Mouse (Mus musculus) neural tube, embryonic 11.5 days (tissue): ENCODE measurements at regions not wholly inside any gene's neighbourhood (a gene's known extent, or its start where the extent isn't known, plus 50 kb on each side); places are given as distances from the start of the nearest gene placed in this dataset.
A peak's percentile ranks its signal among the peaks of the same experiment; 100 is the strongest.
"Not testable (repeated sequence)": the region's sequence is repeated elsewhere in the genome, so short reads cannot be mapped to it uniquely, and the experiment has no call there.

Experiments
- ATAC-seq: fragments of 200-750 bp; cut with Nextera tagmentation; 2 replicates; pipeline ENCODE4 v1.8.0; 2017; ENCODE audit warnings: moderate number of reproducible peaks, mild to moderate bottlenecking, moderate TSS enrichment, moderate library complexity; ENCODE audit not compliant: insufficient read depth, low FRiP score, low TSS enrichment
- DNase-seq: peaks from one replicate; pipeline ENCODE4 v3.0.0-alpha.2; 2015; ENCODE audit warnings: low spot score
- H3K27ac ChIP-seq: fragments of 300-500 bp; sonication (generic); 2 replicates; pipeline ENCODE4 v1.5.1; 2014; ENCODE audit warnings: low read depth, mild to moderate bottlenecking, low read length
- H3K27me3 ChIP-seq: fragments of 300-500 bp; sonication (generic); 2 replicates; pipeline ENCODE4 v1.6.1; 2014; ENCODE audit warnings: mild to moderate bottlenecking, low read length, mixed read lengths; ENCODE audit not compliant: control insufficient read depth, insufficient read depth
- H3K36me3 ChIP-seq: fragments of 300-500 bp; sonication (generic); 2 replicates; pipeline ENCODE4 v1.6.1; 2014; ENCODE audit warnings: mild to moderate bottlenecking, low read length, moderate library complexity, mixed read lengths; ENCODE audit not compliant: control insufficient read depth, insufficient read depth
- H3K4me1 ChIP-seq: fragments of 300-500 bp; sonication (generic); 2 replicates; pipeline ENCODE4 v1.6.1; 2014; ENCODE audit warnings: low read length, mixed read lengths; ENCODE audit not compliant: control insufficient read depth, insufficient read depth
- H3K4me2 ChIP-seq: fragments of 300-500 bp; sonication (generic); 2 replicates; pipeline ENCODE4 v1.6.1; 2014; ENCODE audit warnings: low read depth, mild to moderate bottlenecking, moderate library complexity
- H3K4me3 ChIP-seq: fragments of 300-500 bp; sonication (generic); 2 replicates; pipeline ENCODE4 v1.5.1; 2014; ENCODE audit warnings: low read depth, low read length
- H3K9ac ChIP-seq: fragments of 300-500 bp; sonication (generic); 2 replicates; pipeline ENCODE4 v1.6.1; 2014; ENCODE audit warnings: mild to moderate bottlenecking, low read length
- H3K9me3 ChIP-seq: fragments of 300-500 bp; sonication (generic); 2 replicates; pipeline ENCODE4 v1.6.1; 2016; ENCODE audit warnings: low read length; ENCODE audit not compliant: control insufficient read depth
- WGBS: fragments of 180-500 bp; shearing (Covaris S2); extraction: QIAGEN DNeasy Blood & Tissue Kit; methylation state at CpG from one replicate; pipeline ENCODE4 v1.1.7; 2014; 5-methylcytosine and 5-hydroxymethylcytosine counted together

DNA sequence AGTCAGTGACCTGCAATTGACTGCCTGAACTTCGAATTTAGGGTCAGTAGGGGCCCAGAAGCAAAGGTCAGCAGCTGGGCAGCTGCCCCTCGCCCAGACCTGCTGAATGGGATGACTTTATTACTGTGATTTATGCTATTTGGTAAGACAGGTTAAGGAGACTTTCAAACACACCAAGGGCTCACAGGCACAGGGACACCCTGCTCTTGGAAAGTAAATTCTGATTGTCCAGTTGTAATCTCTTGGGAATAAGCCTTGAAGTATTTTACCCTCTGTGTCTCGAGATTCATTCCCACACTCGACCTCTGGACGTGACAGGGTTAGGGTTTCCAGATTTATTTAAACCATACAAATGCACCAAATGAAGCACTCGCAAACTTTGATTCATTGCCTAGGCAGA lies 672.4 kb upstream of the Nr2f1 start:
- 3% methylated on average over 6 of the region's 6 CpGs for WGBS
- DNase-seq, result peak; percentile 15
- H3K4me1 ChIP-seq, result peaks cover 12% of the 10 kb centered on the region
- no peak overlapping the region for H3K4me2 ChIP-seq
- no peak overlapping the region for H3K4me3 ChIP-seq
- peak overlapping the region; percentile 9; the same call in 1 of the 2 replicates for H3K27ac ChIP-seq
- no peaks in the 10 kb centered on the region for H3K27me3 ChIP-seq
- peak; percentile 60 for ATAC-seq
- no peak overlapping the region for H3K9ac ChIP-seq
- H3K9me3 ChIP-seq, result no peaks in the 10 kb centered on the region
- no peaks in the 10 kb centered on the region for H3K36me3 ChIP-seq

GRCm38 (mm10) chr13:78871254-78871653 lies 671.7 kb upstream of the Nr2f1 start:
- DNase-seq (peak; percentile 20), ATAC-seq (peak; percentile 45)
- Histone ChIP-seq H3K4me1 (peaks cover 12% of the 10 kb centered on the region), H3K27me3 (no peaks in the 10 kb centered on the region), H3K4me2 (no peak overlapping the region), H3K36me3 (no peaks in the 10 kb centered on the region), H3K4me3 (no peak overlapping the region), H3K9ac (no peak overlapping the region), H3K27ac (no peak overlapping the region), H3K9me3 (no peaks in the 10 kb centered on the region)
- 5% methylated on average over 2 of the region's 2 CpGs for WGBS

DNA sequence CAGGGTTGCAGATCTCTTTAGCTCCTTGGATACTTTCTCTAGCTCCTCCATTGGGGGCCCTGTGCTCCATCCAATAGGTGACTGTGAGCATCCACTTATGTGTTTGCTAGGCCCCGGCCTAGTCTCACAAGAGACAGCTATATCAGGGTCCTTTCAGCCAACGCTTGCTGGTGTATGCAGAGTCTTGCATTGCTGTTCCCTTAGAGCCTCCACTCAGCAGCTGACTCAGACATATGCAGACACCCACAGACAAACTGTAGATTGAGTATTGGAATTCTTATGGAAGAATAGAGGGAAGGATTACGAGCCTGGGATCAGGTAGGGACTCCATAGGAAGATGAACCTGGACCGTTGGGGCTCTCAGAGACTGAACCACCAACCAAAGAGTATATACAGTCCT lies 624.8 kb upstream of the Nr2f1 start:
- H3K4me1 ChIP-seq, ATAC-seq, H3K36me3 ChIP-seq, H3K27me3 ChIP-seq, H3K9me3 ChIP-seq, DNase-seq, H3K9ac ChIP-seq, H3K4me2 ChIP-seq, H3K4me3 ChIP-seq, H3K27ac ChIP-seq: not testable (repeated sequence)
- 87% methylated on average over 4 of the region's 4 CpGs for WGBS

DNA sequence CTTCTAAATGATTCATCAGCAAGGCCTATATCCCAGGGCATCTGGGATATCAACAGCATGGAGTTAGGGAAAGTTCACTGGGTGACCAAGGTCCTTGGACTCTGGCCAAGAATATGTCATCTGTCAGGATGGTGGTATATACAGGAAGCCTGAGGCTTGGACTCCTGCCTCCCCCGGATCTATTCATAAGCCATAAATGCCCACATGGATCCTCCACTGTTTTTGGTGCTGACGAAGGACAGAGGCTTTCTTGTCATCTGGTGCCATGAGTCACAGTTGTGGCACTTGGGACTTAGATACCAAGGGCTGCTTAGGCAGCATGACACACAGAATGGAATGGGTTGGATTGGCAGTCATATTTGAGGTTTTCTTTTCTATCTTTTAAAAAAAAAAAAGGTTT lies 610.1 kb upstream of the Nr2f1 start:
- no peaks in the 10 kb centered on the region for H3K27me3 ChIP-seq
- H3K9ac ChIP-seq, result no peak overlapping the region
- 67% methylated on average over 2 of the region's 2 CpGs for WGBS
- no peak overlapping the region for H3K4me3 ChIP-seq
- H3K9me3 ChIP-seq, result no peaks in the 10 kb centered on the region
- no peaks in the 10 kb centered on the region for H3K36me3 ChIP-seq
- DNase-seq, result peak; percentile 15
- no peak overlapping the region for H3K27ac ChIP-seq
- no peaks in the 10 kb centered on the region for H3K4me1 ChIP-seq
- ATAC-seq, result no peak
- H3K4me2 ChIP-seq, result no peak overlapping the region

DNA sequence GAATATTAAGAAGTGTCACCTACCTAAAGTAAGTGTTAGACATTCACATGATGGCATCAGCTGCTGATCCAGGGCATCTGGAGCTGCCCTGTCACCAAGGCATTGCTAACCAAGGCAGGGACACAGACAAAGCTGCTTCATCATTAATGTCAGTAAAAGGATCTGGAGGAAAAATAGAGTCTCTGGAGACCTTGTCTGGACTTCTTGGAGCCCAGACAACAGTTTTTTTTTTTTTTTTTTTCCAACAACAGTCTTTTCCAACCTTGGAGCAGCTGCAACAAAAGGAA lies 603.2 kb upstream of the Nr2f1 start:
- ATAC-seq, result no peak
- Histone ChIP-seq H3K27me3 (no peaks in the 10 kb centered on the region), H3K4me3 (no peak overlapping the region), H3K4me1 (no peaks in the 10 kb centered on the region), H3K9ac (no peak overlapping the region), H3K36me3 (no peaks in the 10 kb centered on the region), H3K4me2 (no peak overlapping the region), H3K9me3 (no peaks in the 10 kb centered on the region), H3K27ac (no peak overlapping the region)
- DNase-seq, result no peak

DNA sequence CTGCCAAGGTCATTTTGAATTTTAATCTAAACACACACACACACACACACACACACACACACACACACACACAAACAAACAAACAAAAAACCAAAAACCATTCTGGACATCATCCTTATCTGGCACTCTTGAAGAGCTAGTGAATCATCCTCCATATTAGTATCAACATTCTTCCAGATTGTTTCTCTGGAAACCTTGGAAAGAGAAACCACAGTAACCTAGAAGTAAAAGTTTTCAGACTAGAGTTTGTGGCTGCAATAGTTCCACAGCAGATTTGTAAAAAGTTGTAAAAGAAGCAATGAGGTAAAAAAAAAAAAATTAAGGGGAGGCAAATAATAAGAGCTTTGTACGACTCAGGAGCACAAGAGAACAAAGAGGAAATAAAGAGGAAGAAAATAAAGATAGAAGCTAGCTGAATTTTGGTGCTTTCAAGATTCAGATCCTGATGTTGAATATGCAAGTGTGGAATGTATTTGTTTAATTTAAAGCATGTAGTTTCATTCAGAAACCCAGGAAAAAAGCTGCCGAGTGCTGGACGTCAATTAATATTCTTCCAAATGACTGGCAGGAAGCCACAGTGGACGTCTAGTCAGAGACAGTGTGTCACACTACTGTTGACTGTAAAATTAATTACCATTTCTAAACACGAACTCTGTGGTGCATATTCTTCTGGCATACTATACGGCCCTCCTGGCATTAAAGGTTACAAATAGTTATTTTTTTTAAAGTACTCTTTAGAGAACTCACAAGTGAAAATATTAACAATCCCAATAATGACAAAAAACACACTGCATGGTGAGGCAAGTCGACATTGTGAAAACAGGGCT lies 602.7 kb upstream of the Nr2f1 start:
- ATAC-seq (no peak), DNase-seq (no peak)
- Histone ChIP-seq H3K9ac (no peak overlapping the region), H3K27me3 (no peaks in the 10 kb centered on the region), H3K4me2 (no peak overlapping the region), H3K27ac (no peak overlapping the region), H3K36me3 (no peaks in the 10 kb centered on the region), H3K4me3 (no peak overlapping the region), H3K4me1 (no peaks in the 10 kb centered on the region), H3K9me3 (no peaks in the 10 kb centered on the region)
- 67% methylated on average over 7 of the region's 7 CpGs for WGBS

DNA sequence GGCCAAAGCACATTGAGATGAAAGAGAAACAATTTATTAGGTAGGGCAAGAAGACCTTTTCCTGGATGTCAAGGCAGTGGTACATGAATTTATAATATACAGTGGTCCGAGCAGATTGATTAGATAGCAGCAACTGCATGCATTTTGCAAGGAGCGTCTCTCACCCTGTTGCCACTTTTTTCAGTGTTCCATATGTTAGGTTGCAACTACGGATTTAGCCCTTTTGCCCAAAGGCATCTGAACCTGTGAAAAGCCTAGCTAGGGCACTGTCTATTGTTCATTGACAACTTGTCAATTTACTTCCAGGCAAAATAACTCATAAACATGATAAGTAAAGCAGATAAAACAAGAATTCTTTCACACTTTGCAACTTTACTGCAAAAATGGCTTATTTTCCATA lies 600.1 kb upstream of the Nr2f1 start:
- H3K36me3 ChIP-seq, result no peaks in the 10 kb centered on the region
- ATAC-seq, result no peak
- H3K4me1 ChIP-seq, result no peaks in the 10 kb centered on the region
- H3K27ac ChIP-seq, result no peak overlapping the region
- no peak for DNase-seq
- no peaks in the 10 kb centered on the region for H3K27me3 ChIP-seq
- no peak overlapping the region for H3K4me2 ChIP-seq
- no peak overlapping the region for H3K4me3 ChIP-seq
- WGBS, result 77% methylated on average over 3 of the region's 3 CpGs
- H3K9ac ChIP-seq, result no peak overlapping the region
- H3K9me3 ChIP-seq, result no peaks in the 10 kb centered on the region

DNA sequence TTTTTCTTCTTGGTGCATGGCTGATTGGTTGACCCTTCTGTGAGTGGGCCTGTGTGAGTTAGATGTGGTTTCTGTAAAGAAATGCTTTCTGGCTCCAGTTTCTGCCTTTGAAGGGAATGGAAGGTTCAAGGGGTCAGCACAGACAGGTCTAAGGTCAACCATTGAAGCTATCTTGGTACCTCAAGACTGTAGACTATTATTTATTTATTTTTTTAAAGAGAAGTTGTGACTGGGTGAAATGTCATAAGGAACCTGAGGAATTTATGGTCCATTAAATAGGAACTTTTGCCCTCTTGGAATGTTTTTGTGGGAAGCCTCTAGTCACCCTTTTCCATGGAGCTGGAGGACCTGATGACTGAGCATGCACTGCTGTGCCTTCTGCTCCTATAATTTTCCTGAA lies 595.7 kb upstream of the Nr2f1 start:
- Histone ChIP-seq H3K4me1 (no peaks in the 10 kb centered on the region), H3K9me3 (no peaks in the 10 kb centered on the region), H3K9ac (no peak overlapping the region), H3K27ac (no peak overlapping the region), H3K4me3 (no peak overlapping the region), H3K27me3 (no peaks in the 10 kb centered on the region), H3K36me3 (no peaks in the 10 kb centered on the region), H3K4me2 (no peak overlapping the region)
- no peak for ATAC-seq
- no peak for DNase-seq

GRCm38 (mm10) chr13:78784285-78784684 lies 584.7 kb upstream of the Nr2f1 start:
- WGBS, result 74% methylated on average over 2 of the region's 2 CpGs
- no peak for ATAC-seq

More at GRCm38 (mm10) chr13:78784285-78784684, 584.7 kb upstream of the Nr2f1 start:
- H3K4me1 ChIP-seq, result no peaks in the 10 kb centered on the region
- no peaks in the 10 kb centered on the region for H3K27me3 ChIP-seq
- H3K4me2 ChIP-seq, result no peak overlapping the region
- DNase-seq, result no peak
- H3K9ac ChIP-seq, result no peak overlapping the region
- no peaks in the 10 kb centered on the region for H3K36me3 ChIP-seq
- no peak overlapping the region for H3K27ac ChIP-seq
- H3K9me3 ChIP-seq, result no peaks in the 10 kb centered on the region
- no peak overlapping the region for H3K4me3 ChIP-seq
